Mouse (Mus musculus): ENCODE measurements around the gene Rnf32. TPM values are rescaled to one million over a fixed set of nuclear protein-coding genes. Genes with fewer than 3 reads are reported as not detected.

The Rnf32 gene
- polyA plus RNA-seq, 1 experiment from 2014 or later = 0.13 TPM

DNA sequence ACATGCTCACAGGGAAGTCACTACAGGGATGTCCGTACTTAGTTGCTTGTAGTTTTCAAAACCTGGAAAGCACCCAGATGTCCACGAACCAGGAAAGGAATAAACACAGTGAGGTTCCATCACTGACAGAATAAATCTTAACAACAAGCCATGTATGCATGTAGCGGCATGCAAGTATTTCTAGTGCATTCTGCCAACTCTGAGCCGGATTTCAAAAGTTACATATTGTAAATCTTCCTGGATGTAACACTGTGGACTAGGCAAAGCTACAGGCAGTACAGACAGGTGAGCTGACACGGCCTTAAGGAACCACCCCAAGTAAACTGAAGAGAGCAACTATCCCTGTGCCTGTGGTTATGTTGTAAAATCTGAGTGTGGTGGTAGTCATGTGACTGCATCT lies 9.0 kb upstream of the Rnf32 start:
- no peak for DNase-seq
- H3K9me3 ChIP-seq (ENCODE audit: low read length) = no peaks in the 10 kb centered on the region
- H3K36me3 ChIP-seq (replicated peaks; ENCODE audit: insufficient read depth, low read length) = no peaks in the 10 kb centered on the region
- WGBS (ENCODE audit: insufficient replicate concordance) = 70% methylated on average over 5 of the region's 5 CpGs
- no peak overlapping the region for H3K9ac ChIP-seq (replicated peaks)
- TF ChIP-seq EP300 (IDR thresholded peaks at IDR 0.05; ENCODE audit: low read depth) (no peak), CTCF (IDR thresholded peaks at IDR 0.05; ENCODE audit: low read depth) (no peak)
- H3K4me3 ChIP-seq (ENCODE audit: low read depth, low read length) = no peak overlapping the region
- no peak for ATAC-seq
- no peak overlapping the region for H3K4me2 ChIP-seq (ENCODE audit: low read depth, low read length)
- H3K27ac ChIP-seq (ENCODE audit: low read depth) = no peak overlapping the region
- H3K27me3 ChIP-seq (ENCODE audit: insufficient read depth, low read length) = no peaks in the 10 kb centered on the region
- H3K4me1 ChIP-seq (ENCODE audit: insufficient read depth) = no peaks in the 10 kb centered on the region

DNA sequence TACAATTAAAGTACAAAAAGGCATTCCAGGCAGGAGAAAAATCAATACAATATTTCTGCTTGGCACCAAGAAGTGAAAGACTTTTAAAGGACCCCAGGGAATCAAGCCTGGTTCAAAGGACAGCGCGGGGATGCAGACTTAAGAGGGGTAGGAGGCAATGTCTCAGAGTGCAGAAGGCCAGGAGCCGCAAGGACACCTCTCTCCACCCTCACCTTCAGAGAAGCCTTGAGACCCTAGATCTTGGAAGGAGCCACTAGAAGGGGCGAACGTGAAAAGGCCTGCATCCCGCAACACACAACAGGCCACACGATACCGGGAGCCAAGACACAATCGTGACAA lies 592 bp upstream of the Rnf32 start:
- TF ChIP-seq EP300 (IDR thresholded peaks at IDR 0.05; ENCODE audit: low read depth) (no peak), CTCF (IDR thresholded peaks at IDR 0.05; ENCODE audit: low read depth) (no peak)

DNA sequence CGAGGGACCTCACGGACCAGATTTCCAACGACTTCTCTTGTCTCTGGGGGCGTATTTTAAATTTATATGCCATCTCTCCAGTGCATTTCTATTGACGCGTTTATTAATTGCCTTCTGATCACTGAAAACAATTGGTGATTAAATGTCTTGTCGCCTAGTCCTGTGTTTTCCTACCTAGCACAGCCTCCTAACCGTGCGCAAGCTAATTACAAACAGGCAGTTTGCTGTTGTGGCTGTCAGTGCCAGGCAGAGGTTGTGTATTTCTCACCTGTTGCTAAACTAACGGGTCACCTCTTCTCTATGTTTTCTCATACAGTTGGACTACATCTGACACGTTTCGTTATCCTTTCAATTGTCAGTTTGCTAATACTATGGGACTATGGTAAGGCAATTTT lies 469 bp downstream of the Rnf32 start:
- H3K36me3 ChIP-seq (replicated peaks; ENCODE audit: insufficient read depth, low read length) = no peaks in the 10 kb centered on the region
- TF ChIP-seq EP300 (IDR thresholded peaks at IDR 0.05; ENCODE audit: low read depth) (no peak), CTCF (IDR thresholded peaks at IDR 0.05; ENCODE audit: low read depth) (no peak)
- peaks cover 5% of the 10 kb centered on the region; the same call in 1 of the 2 replicates for H3K27me3 ChIP-seq (ENCODE audit: insufficient read depth, low read length)
- no peak overlapping the region for H3K27ac ChIP-seq (ENCODE audit: low read depth)
- H3K9me3 ChIP-seq (ENCODE audit: low read length) = no peaks in the 10 kb centered on the region
- H3K4me1 ChIP-seq (ENCODE audit: insufficient read depth) = peaks cover 3% of the 10 kb centered on the region
- H3K4me2 ChIP-seq (ENCODE audit: low read depth, low read length) = peak overlapping the region; percentile 78
- 14% methylated on average over 12 of the region's 12 CpGs for WGBS (ENCODE audit: insufficient replicate concordance)
- ATAC-seq = no peak
- H3K4me3 ChIP-seq (ENCODE audit: low read depth, low read length) = peak overlapping the region; percentile 51
- DNase-seq = no peak
- no peak overlapping the region for H3K9ac ChIP-seq (replicated peaks)

More for the DNA sequence above, 592 bp upstream of the Rnf32 start:
- Histone ChIP-seq H3K4me3 (ENCODE audit: low read depth, low read length) (peak overlapping the region; percentile 51), H3K36me3 (replicated peaks; ENCODE audit: insufficient read depth, low read length) (no peaks in the 10 kb centered on the region), H3K27ac (ENCODE audit: low read depth) (no peak overlapping the region), H3K4me2 (ENCODE audit: low read depth, low read length) (peak overlapping the region; percentile 78), H3K27me3 (ENCODE audit: insufficient read depth, low read length) (peaks cover 5% of the 10 kb centered on the region; the same call in 1 of the 2 replicates), H3K4me1 (ENCODE audit: insufficient read depth) (peaks cover 3% of the 10 kb centered on the region), H3K9ac (replicated peaks) (no peak overlapping the region), H3K9me3 (ENCODE audit: low read length) (no peaks in the 10 kb centered on the region)
- DNase-seq (no peak), ATAC-seq (peak; percentile 15; the same call in 1 of the 2 replicates)
- 18% methylated on average over 9 of the region's 9 CpGs for WGBS (ENCODE audit: insufficient replicate concordance)

DNA sequence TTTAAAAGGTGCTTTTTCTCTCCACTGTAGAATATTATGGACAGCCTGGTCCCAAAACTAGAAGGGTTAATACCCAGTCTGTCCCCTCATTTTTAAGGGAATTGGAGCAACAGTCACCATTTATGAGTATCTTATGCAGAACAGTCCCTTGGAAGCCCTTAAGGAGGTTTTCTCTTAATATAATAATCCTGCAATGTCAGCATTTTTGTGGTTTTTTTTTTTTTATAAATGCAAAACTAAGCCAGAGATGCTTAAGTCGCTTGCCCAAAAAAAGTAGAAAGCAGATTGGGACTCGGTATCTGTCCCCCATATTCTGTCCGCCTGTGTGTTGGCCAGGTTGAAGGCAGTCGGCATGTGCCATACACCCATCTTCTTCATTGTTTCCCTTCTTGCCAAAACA lies 1.4 kb downstream of the Rnf32 start:
- TF ChIP-seq EP300 (IDR thresholded peaks at IDR 0.05; ENCODE audit: low read depth) = no peak
- Histone ChIP-seq H3K27me3 (ENCODE audit: insufficient read depth, low read length) (peaks cover 5% of the 10 kb centered on the region; the same call in 1 of the 2 replicates), H3K9ac (replicated peaks) (no peak overlapping the region), H3K4me2 (ENCODE audit: low read depth, low read length) (no peak overlapping the region), H3K4me3 (ENCODE audit: low read depth, low read length) (no peak overlapping the region), H3K9me3 (ENCODE audit: low read length) (no peaks in the 10 kb centered on the region), H3K27ac (ENCODE audit: low read depth) (no peak overlapping the region), H3K36me3 (replicated peaks; ENCODE audit: insufficient read depth, low read length) (no peaks in the 10 kb centered on the region), H3K4me1 (ENCODE audit: insufficient read depth) (peaks cover 3% of the 10 kb centered on the region)
- ATAC-seq (no peak), DNase-seq (no peak)
- WGBS (ENCODE audit: insufficient replicate concordance) = 81% methylated on average over 4 of the region's 4 CpGs

DNA sequence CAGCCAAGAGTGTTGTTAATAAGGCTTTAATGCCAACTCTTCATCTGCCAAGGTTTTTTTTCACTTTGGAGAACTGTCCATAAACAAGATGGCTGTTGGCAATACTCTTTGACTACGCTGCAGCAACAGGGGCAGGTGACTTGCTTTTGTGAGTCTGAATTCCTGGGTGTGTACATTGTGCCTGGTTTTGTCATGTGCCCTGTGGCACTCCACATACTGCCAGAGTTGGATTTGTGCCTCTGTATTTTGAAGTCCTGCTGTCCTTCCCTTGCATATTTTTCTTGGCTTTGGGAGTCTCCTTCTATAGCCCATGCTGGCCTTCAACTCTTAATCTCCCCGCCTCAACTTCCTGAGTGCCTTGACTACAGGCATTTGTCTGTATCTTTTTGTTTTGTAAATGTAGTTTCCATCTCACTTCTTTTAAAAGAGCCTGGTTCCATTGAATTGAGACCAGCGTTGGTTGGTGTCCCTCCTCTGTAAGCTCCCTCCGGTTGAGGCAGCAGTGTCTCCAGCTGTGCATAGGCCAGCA lies 3.2 kb downstream of the Rnf32 start:
- no peak for ATAC-seq
- Histone ChIP-seq H3K9me3 (ENCODE audit: low read length) (no peaks in the 10 kb centered on the region), H3K4me3 (ENCODE audit: low read depth, low read length) (no peak overlapping the region), H3K27ac (ENCODE audit: low read depth) (no peak overlapping the region), H3K36me3 (replicated peaks; ENCODE audit: insufficient read depth, low read length) (no peaks in the 10 kb centered on the region), H3K27me3 (ENCODE audit: insufficient read depth, low read length) (peaks cover 5% of the 10 kb centered on the region; the same call in 1 of the 2 replicates), H3K4me1 (ENCODE audit: insufficient read depth) (peaks cover 3% of the 10 kb centered on the region), H3K9ac (replicated peaks) (no peak overlapping the region), H3K4me2 (ENCODE audit: low read depth, low read length) (no peak overlapping the region)
- WGBS (ENCODE audit: insufficient replicate concordance) = 79% methylated on average over 4 of the region's 4 CpGs
- TF ChIP-seq EP300 (IDR thresholded peaks at IDR 0.05; ENCODE audit: low read depth) = no peak
- no peak for TF ChIP-seq CTCF (IDR thresholded peaks at IDR 0.05; ENCODE audit: low read depth)
- no peak for DNase-seq

DNA sequence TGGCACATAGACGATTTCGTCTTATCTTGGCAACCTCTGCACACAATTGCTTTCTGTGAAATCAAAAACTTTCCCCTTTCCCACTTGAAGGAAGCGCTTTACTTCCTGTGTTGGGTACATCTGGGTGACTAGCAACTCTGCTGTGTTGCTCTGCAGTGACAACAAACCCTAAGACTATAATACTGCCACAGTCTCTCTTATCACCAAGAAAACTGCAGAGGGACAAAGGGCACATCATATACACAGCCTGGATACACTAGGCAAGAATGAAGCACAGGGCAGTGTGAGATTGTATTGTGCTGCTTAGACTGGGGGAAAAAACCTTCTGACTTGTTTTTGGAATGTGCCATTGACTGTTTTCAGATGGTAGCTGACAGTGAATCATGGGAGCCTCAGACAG lies 4.1 kb downstream of the Rnf32 start:
- Histone ChIP-seq H3K9ac (replicated peaks) (no peak overlapping the region), H3K27ac (ENCODE audit: low read depth) (no peak overlapping the region), H3K4me3 (ENCODE audit: low read depth, low read length) (no peak overlapping the region), H3K27me3 (ENCODE audit: insufficient read depth, low read length) (peaks cover 3% of the 10 kb centered on the region; the same call in 1 of the 2 replicates), H3K36me3 (replicated peaks; ENCODE audit: insufficient read depth, low read length) (no peaks in the 10 kb centered on the region), H3K4me1 (ENCODE audit: insufficient read depth) (peaks cover 3% of the 10 kb centered on the region), H3K9me3 (ENCODE audit: low read length) (no peaks in the 10 kb centered on the region), H3K4me2 (ENCODE audit: low read depth, low read length) (no peak overlapping the region)
- 49% methylated on average over 3 of the region's 3 CpGs for WGBS (ENCODE audit: insufficient replicate concordance)
- no peak; the same call in 1 of the 2 replicates for ATAC-seq
- DNase-seq = no peak
- TF ChIP-seq CTCF (IDR thresholded peaks at IDR 0.05; ENCODE audit: low read depth) (no peak), EP300 (IDR thresholded peaks at IDR 0.05; ENCODE audit: low read depth) (no peak)

DNA sequence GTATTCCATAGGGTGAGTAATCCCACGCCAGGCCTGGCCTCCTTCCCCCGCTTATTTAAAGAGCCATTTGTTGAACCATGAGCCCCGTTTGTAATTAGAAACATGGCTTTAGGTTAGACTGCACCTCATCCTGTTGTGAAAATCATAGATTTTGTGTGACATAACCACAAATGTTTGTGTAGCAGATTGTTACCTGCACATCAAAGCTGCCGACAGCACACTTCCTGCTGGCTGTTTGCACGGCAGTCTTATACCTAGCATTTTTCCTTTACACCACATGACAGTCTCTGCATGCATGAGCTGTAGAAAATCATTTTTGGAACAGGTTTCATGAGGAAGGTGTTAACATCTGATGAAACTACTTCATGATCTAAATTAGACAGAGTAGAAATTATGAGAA lies 9.9 kb downstream of the Rnf32 start:
- Histone ChIP-seq H3K4me2 (ENCODE audit: low read depth, low read length) (no peak overlapping the region), H3K36me3 (replicated peaks; ENCODE audit: insufficient read depth, low read length) (no peaks in the 10 kb centered on the region), H3K9me3 (ENCODE audit: low read length) (no peaks in the 10 kb centered on the region), H3K4me1 (ENCODE audit: insufficient read depth) (no peaks in the 10 kb centered on the region), H3K9ac (replicated peaks) (no peak overlapping the region), H3K4me3 (ENCODE audit: low read depth, low read length) (no peak overlapping the region), H3K27ac (ENCODE audit: low read depth) (no peak overlapping the region), H3K27me3 (ENCODE audit: insufficient read depth, low read length) (no peaks in the 10 kb centered on the region)
- TF ChIP-seq CTCF (IDR thresholded peaks at IDR 0.05; ENCODE audit: low read depth) = no peak
- TF ChIP-seq EP300 (IDR thresholded peaks at IDR 0.05; ENCODE audit: low read depth) = no peak
- ATAC-seq (no peak), DNase-seq (no peak)
- 60% methylated on average over 5 of the region's 5 CpGs for WGBS (ENCODE audit: insufficient replicate concordance)

All from liver, postnatal 0 days (tissue).